Mouse (Mus musculus): ENCODE results near the gene Krtap2-4. TPM values are rescaled to one million over a fixed set of nuclear protein-coding genes. Genes with fewer than 3 reads are reported as not detected.

Gene Krtap2-4
- total and polyA plus RNA-seq, 2 experiments = not detected

DNA sequence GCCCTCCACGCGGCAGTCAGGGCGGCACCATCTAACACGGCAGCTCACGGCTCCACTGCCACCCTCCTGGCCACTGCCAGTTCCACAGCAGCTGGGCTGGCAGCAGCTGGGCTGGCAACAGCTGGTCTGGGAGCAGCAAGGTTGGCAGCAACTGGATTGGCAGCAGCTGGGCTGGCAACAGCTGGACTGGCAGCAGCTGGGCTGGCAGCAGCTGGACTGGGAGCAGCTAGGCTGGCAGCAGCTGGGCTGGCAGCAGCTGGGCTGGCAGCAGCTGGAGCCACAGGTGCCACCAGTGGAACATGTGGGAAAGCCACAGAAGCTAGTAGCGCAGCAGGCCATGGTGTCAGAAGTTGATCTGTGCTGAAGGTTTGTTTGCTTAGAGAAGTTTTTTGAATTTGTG is 23.7 kb downstream of the Krtap2-4 start, which contains the start of gene Krtap1-3:
Gene Krtap1-3 (minus strand): TSS at position 359 of the 400 bp plus-strand sequence.
- H3K79me2 ChIP-seq (ENCODE audit: control insufficient read depth, insufficient read depth, low read length) = no peaks in the 10 kb centered on the region
- WGBS = 85% methylated on average over 6 of the region's 6 CpGs
- no peak for DNase-seq (ENCODE audit: extremely low read depth, low read depth, low spot score)
- no peak within 1 kb of the TSS for H3K27ac ChIP-seq (replicated peaks; ENCODE audit: insufficient read depth, low read depth, low read length)
- H3K36me3 ChIP-seq (ENCODE audit: control insufficient read depth, insufficient read depth, low read length) = no peaks in the 10 kb centered on the region
- H3K4me1 ChIP-seq (ENCODE audit: control insufficient read depth, insufficient read depth, low read length) = no peaks in the 10 kb centered on the region
- 0 out of 2 replicates have a peak, but pooled peaks cover 3% of the 10 kb centered on the region for H3K27me3 ChIP-seq (ENCODE audit: control insufficient read depth, insufficient read depth, low read length)
- H3K9ac ChIP-seq (ENCODE audit: low read depth, low read length) = no peak within 1 kb of the TSS
- H3K4me3 ChIP-seq (ENCODE audit: insufficient read depth, low read depth, low read length) = no peak within 1 kb of the TSS
- no peak for TF ChIP-seq POLR2A (IDR thresholded peaks at IDR 0.05; ENCODE audit: extremely low read depth, insufficient read depth, low read length)
- TF ChIP-seq CTCF (IDR thresholded peaks at IDR 0.05; ENCODE audit: low read depth, low read length) = no peak

DNA sequence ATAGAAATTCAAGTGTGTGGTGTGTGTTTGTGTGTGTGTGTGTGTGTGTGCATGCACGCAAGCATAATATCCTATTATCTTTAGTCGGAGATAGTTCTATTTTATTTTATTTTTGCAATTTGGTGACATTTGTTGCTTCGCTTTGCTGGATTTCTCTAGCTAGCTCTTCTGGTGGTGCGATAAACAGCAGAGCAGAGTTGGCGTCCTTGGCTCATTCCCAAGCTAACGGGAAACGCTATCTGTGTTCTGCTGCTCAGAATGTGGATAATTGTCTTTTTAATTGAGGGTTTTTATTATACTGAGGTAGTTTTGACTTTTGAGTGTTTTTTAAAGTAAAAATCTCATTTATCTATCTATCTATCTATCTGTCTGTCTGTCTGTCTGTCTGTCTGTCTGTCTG is 29.6 kb downstream of the Krtap2-4 start:
- Histone ChIP-seq H3K9ac (ENCODE audit: low read depth, low read length) (no peak overlapping the region), H3K27ac (replicated peaks; ENCODE audit: insufficient read depth, low read depth, low read length) (no peak overlapping the region), H3K27me3 (ENCODE audit: control insufficient read depth, insufficient read depth, low read length) (0 out of 2 replicates have a peak, but pooled peaks cover 2% of the 10 kb centered on the region), H3K36me3 (ENCODE audit: control insufficient read depth, insufficient read depth, low read length) (no peaks in the 10 kb centered on the region), H3K4me1 (ENCODE audit: control insufficient read depth, insufficient read depth, low read length) (no peaks in the 10 kb centered on the region), H3K4me3 (ENCODE audit: insufficient read depth, low read depth, low read length) (no peak overlapping the region), H3K79me2 (ENCODE audit: control insufficient read depth, insufficient read depth, low read length) (no peaks in the 10 kb centered on the region)
- no peak for DNase-seq (ENCODE audit: extremely low read depth, low read depth, low spot score)
- 80% methylated on average over 7 of the region's 7 CpGs for WGBS
- no peak for TF ChIP-seq POLR2A (IDR thresholded peaks at IDR 0.05; ENCODE audit: extremely low read depth, insufficient read depth, low read length)
- no peak for TF ChIP-seq CTCF (IDR thresholded peaks at IDR 0.05; ENCODE audit: low read depth, low read length)

DNA sequence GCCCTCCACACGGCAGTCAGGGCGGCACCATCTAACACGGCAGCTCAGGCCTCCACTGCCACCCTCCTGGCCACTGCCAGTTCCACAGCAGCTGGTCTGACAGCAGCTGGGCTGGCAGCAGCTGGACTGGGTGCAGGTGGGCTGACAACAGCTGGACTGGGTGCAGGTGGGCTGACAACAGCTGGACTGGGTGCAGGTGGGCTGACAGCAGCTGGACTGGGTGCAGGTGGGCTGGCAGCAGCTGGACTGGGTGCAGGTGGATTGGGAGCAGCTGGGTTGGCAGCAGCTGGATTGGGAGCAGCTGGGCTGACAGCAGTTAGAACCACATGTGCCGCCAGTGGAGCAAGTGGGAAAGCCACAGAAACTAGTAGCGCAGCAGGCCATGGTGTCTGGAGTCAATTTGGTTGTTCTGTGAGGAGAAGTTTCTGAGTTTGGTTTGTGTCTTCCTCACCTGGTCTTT is 31.4 kb downstream of the Krtap2-4 start, which contains the start of gene Krtap1-4:
Gene Krtap1-4 (minus strand): TSS at position 410 of the 460 bp plus-strand sequence.
- no peaks in the 10 kb centered on the region for H3K79me2 ChIP-seq (ENCODE audit: control insufficient read depth, insufficient read depth, low read length)
- DNase-seq (ENCODE audit: extremely low read depth, low read depth, low spot score) = no peak
- no peak for TF ChIP-seq POLR2A (IDR thresholded peaks at IDR 0.05; ENCODE audit: extremely low read depth, insufficient read depth, low read length)
- WGBS = 87% methylated on average over 5 of the region's 5 CpGs
- H3K27me3 ChIP-seq (ENCODE audit: control insufficient read depth, insufficient read depth, low read length) = 0 out of 2 replicates have a peak, but pooled peaks cover 2% of the 10 kb centered on the region
- no peaks in the 10 kb centered on the region for H3K4me1 ChIP-seq (ENCODE audit: control insufficient read depth, insufficient read depth, low read length)
- H3K4me3 ChIP-seq (ENCODE audit: insufficient read depth, low read depth, low read length) = no peak within 1 kb of the TSS
- no peak within 1 kb of the TSS for H3K27ac ChIP-seq (replicated peaks; ENCODE audit: insufficient read depth, low read depth, low read length)
- no peaks in the 10 kb centered on the region for H3K36me3 ChIP-seq (ENCODE audit: control insufficient read depth, insufficient read depth, low read length)
- H3K9ac ChIP-seq (ENCODE audit: low read depth, low read length) = no peak within 1 kb of the TSS

DNA sequence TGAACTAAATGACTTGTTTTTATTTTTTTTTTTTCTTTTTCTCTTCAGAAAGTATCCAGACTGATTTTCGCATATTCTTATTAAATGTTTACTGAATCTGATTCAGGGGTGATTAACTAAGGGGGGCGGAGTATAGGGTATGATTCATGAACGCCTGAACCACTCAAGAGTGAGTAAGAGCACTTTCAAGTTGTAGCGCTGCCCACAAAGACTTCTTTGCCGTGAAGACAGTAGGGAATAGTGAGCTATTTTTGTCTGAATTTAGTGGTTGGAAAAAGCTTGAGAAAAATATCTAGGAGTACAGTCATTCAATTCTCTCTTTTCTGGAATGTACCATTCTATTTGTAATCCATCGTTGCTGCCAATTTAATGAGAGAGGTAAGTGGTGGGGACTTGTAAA is 33.1 kb downstream of the Krtap2-4 start:
- H3K27me3 ChIP-seq (ENCODE audit: control insufficient read depth, insufficient read depth, low read length) = 0 out of 2 replicates have a peak, but pooled peaks cover 2% of the 10 kb centered on the region
- H3K4me3 ChIP-seq (ENCODE audit: insufficient read depth, low read depth, low read length) = no peak overlapping the region
- H3K36me3 ChIP-seq (ENCODE audit: control insufficient read depth, insufficient read depth, low read length) = no peaks in the 10 kb centered on the region
- TF ChIP-seq CTCF (IDR thresholded peaks at IDR 0.05; ENCODE audit: low read depth, low read length) (no peak), POLR2A (IDR thresholded peaks at IDR 0.05; ENCODE audit: extremely low read depth, insufficient read depth, low read length) (no peak)
- WGBS = 88% methylated on average over 6 of the region's 6 CpGs
- H3K79me2 ChIP-seq (ENCODE audit: control insufficient read depth, insufficient read depth, low read length) = no peaks in the 10 kb centered on the region
- no peak overlapping the region for H3K27ac ChIP-seq (replicated peaks; ENCODE audit: insufficient read depth, low read depth, low read length)
- H3K4me1 ChIP-seq (ENCODE audit: control insufficient read depth, insufficient read depth, low read length) = no peaks in the 10 kb centered on the region
- no peak overlapping the region for H3K9ac ChIP-seq (ENCODE audit: low read depth, low read length)
- DNase-seq (ENCODE audit: extremely low read depth, low read depth, low spot score) = no peak

DNA sequence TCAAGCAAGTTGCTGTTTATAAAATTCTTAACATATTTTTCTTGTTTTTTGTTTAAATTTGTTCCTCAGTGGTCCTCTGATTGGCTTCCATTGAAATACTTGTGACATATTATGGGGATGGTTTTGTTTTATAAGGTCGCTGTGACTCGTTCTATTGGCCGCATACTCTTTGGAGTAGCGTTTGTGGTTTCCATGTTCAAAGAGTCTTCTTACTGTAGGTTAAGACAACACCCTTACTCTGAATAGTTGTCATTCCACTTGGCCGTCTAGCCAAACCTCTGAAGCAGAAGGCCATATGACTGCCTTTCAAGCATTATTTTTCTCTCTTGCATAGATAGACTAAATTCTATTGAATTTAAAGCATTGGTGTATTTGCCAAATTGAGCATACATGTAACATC is 33.6 kb downstream of the Krtap2-4 start:
- Histone ChIP-seq H3K9ac (ENCODE audit: low read depth, low read length) (no peak overlapping the region), H3K79me2 (ENCODE audit: control insufficient read depth, insufficient read depth, low read length) (no peaks in the 10 kb centered on the region), H3K4me3 (ENCODE audit: insufficient read depth, low read depth, low read length) (no peak overlapping the region), H3K27me3 (ENCODE audit: control insufficient read depth, insufficient read depth, low read length) (0 out of 2 replicates have a peak, but pooled peaks cover 2% of the 10 kb centered on the region), H3K27ac (replicated peaks; ENCODE audit: insufficient read depth, low read depth, low read length) (no peak overlapping the region), H3K36me3 (ENCODE audit: control insufficient read depth, insufficient read depth, low read length) (no peaks in the 10 kb centered on the region), H3K4me1 (ENCODE audit: control insufficient read depth, insufficient read depth, low read length) (no peaks in the 10 kb centered on the region)
- WGBS = 93% methylated on average over 5 of the region's 5 CpGs
- TF ChIP-seq POLR2A (IDR thresholded peaks at IDR 0.05; ENCODE audit: extremely low read depth, insufficient read depth, low read length) = no peak
- no peak for TF ChIP-seq CTCF (IDR thresholded peaks at IDR 0.05; ENCODE audit: low read depth, low read length)
- no peak for DNase-seq (ENCODE audit: extremely low read depth, low read depth, low spot score)

DNA sequence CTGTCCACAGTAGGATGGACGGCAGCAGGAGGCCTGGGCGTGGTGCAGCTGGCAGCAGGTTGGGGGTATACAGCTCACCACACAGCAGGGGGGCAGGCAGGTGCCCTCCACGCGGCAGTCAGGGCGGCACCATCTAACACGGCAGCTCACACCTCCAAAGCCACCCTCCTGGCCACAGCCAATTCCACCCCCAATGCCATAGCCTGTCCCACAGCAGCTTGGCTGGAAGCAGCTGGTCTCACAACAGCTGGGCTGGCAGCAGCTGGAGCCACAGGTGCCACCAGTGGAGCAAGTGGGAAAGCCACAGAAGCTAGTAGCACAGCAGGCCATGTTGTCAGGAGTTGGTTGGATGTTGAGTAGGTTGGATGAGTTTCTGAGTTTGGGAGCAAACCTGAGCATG is 34.0 kb downstream of the Krtap2-4 start, which contains the start of gene Krtap1-5:
Gene Krtap1-5 (minus strand): TSS at position 381 of the 400 bp plus-strand sequence.
- H3K79me2 ChIP-seq (ENCODE audit: control insufficient read depth, insufficient read depth, low read length) = no peaks in the 10 kb centered on the region
- H3K4me1 ChIP-seq (ENCODE audit: control insufficient read depth, insufficient read depth, low read length) = no peaks in the 10 kb centered on the region
- no peak for DNase-seq (ENCODE audit: extremely low read depth, low read depth, low spot score)
- H3K27ac ChIP-seq (replicated peaks; ENCODE audit: insufficient read depth, low read depth, low read length) = no peak within 1 kb of the TSS
- H3K9ac ChIP-seq (ENCODE audit: low read depth, low read length) = no peak within 1 kb of the TSS
- TF ChIP-seq CTCF (IDR thresholded peaks at IDR 0.05; ENCODE audit: low read depth, low read length) (no peak), POLR2A (IDR thresholded peaks at IDR 0.05; ENCODE audit: extremely low read depth, insufficient read depth, low read length) (no peak)
- 0 out of 2 replicates have a peak, but pooled peaks cover 2% of the 10 kb centered on the region for H3K27me3 ChIP-seq (ENCODE audit: control insufficient read depth, insufficient read depth, low read length)
- no peaks in the 10 kb centered on the region for H3K36me3 ChIP-seq (ENCODE audit: control insufficient read depth, insufficient read depth, low read length)
- H3K4me3 ChIP-seq (ENCODE audit: insufficient read depth, low read depth, low read length) = no peak within 1 kb of the TSS
- 90% methylated on average over 6 of the region's 6 CpGs for WGBS

Data from liver, adult 2 months (tissue).